Mouse (Mus musculus) hindbrain, embryonic 16.5 days (tissue): ENCODE data around the gene Syngr1. TPM values are rescaled to one million over a fixed set of nuclear protein-coding genes. Genes with fewer than 3 reads are reported as not detected.

Source experiments
- ATAC-seq: fragments of 200-750 bp; cut with Nextera tagmentation; 2 replicates; pipeline ENCODE4 v1.8.0; 2017; ENCODE audit warnings: moderate TSS enrichment, moderate library complexity
- H3K27ac ChIP-seq: fragments of 300-500 bp; sonication (generic); 2 replicates; pipeline ENCODE4 v1.5.1; 2014; ENCODE audit warnings: low read depth, mild to moderate bottlenecking, control low read depth, low read length, moderate library complexity
- H3K27me3 ChIP-seq: fragments of 300-500 bp; sonication (generic); replicated peaks from 2 replicates; pipeline ENCODE4 v1.6.1; 2014; ENCODE audit warnings: low read length; ENCODE audit not compliant: control insufficient read depth, insufficient read depth
- H3K36me3 ChIP-seq: fragments of 300-500 bp; sonication (generic); 2 replicates; pipeline ENCODE4 v1.6.1; 2014; ENCODE audit warnings: mild to moderate bottlenecking, low read length, moderate library complexity, mixed read lengths; ENCODE audit not compliant: control insufficient read depth, insufficient read depth
- H3K4me1 ChIP-seq: fragments of 300-500 bp; sonication (generic); 2 replicates; pipeline ENCODE4 v1.6.1; 2014; ENCODE audit warnings: low read depth, low read length; ENCODE audit not compliant: control insufficient read depth, insufficient read depth
- H3K4me2 ChIP-seq: fragments of 300-500 bp; sonication (generic); 2 replicates; pipeline ENCODE4 v1.6.1; 2014; ENCODE audit warnings: mild to moderate bottlenecking, low read length, control low read depth, moderate library complexity
- H3K4me3 ChIP-seq: fragments of 300-500 bp; sonication (generic); 2 replicates; pipeline ENCODE4 v1.5.1; 2014; ENCODE audit warnings: mild to moderate bottlenecking, low read length, control low read depth, moderate library complexity
- H3K9ac ChIP-seq: fragments of 300-500 bp; sonication (generic); 2 replicates; pipeline ENCODE4 v1.6.1; 2014; ENCODE audit warnings: low read depth, mild to moderate bottlenecking, control low read depth, low read length, moderate library complexity
- H3K9me3 ChIP-seq: fragments of 300-500 bp; sonication (generic); 2 replicates; pipeline ENCODE4 v1.6.1; 2014; ENCODE audit warnings: mild to moderate bottlenecking, low read length, moderate library complexity; ENCODE audit not compliant: control insufficient read depth
- WGBS: fragments of 180-500 bp; shearing (Covaris S2); extraction: QIAGEN DNeasy Blood & Tissue Kit; methylation state at CpG from one replicate; pipeline ENCODE4 v1.1.7; 2014; 5-methylcytosine and 5-hydroxymethylcytosine counted together
- polyA plus RNA-seq: library from polyadenylated mRNA; unstranded; fragments of >200 nt; fragmentation: Nextera tagmentation; extraction: Ambion mirVana; gene quantifications from 2 replicates; pipeline ENCODE4 v1.2.1, GENCODE M21; 2015

Gene Syngr1
- polyA plus RNA-seq, 1 experiment from 2014 or later: 80.3 TPM

DNA sequence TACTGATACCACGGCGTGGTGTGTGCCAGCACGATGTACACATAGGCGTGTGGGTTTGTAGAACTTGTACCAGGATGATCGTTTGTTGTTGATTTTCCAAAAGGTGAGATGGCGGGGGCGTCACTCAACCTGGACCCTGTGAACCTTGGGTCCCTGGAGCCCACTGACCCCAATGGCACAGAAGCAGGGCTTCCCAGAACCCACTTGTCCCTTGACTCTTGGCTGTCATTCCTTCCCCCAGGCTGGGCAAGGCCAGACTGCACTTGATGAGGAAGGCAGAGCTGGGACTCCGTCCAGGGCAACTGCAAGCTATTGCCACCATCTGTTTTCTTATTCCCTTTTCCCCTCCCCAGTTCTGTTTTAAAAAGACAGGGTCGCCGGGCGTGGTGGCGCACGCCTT lies 3.1 kb downstream of the Syngr1 start:
- Histone ChIP-seq H3K4me2 (no peak overlapping the region), H3K9ac (no peak overlapping the region), H3K36me3 (no peaks in the 10 kb centered on the region), H3K4me1 (peaks cover 35% of the 10 kb centered on the region), H3K27me3 (no peaks in the 10 kb centered on the region), H3K4me3 (no peak overlapping the region), H3K27ac (no peak overlapping the region), H3K9me3 (no peaks in the 10 kb centered on the region; the same call in 1 of the 2 replicates)
- ATAC-seq: no peak
- WGBS: 90% methylated on average over 13 of the region's 13 CpGs

DNA sequence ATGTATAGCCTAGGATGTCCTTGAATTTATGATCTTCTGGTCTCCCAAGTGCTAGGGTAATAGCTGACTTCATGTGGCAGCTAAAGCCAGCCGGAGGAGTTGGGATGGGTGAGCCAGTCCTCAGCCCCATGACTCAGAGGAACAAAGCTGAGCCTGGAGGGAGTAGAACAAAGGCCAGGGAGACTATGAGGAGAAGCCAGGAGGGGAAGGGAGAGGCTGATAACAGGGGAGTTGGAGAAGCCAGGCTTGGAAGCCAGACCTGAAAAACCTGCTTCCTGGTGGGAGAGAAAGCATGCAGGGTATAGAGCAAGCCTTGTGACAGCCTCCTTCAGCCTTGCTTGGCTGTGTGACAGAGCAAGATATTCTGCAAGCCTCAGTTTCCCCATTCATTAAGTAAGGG lies 4.5 kb downstream of the Syngr1 start:
- Histone ChIP-seq H3K4me1 (peaks cover 35% of the 10 kb centered on the region), H3K9me3 (no peaks in the 10 kb centered on the region; the same call in 1 of the 2 replicates), H3K9ac (no peak overlapping the region), H3K36me3 (no peaks in the 10 kb centered on the region), H3K27ac (no peak overlapping the region), H3K27me3 (no peaks in the 10 kb centered on the region), H3K4me3 (no peak overlapping the region), H3K4me2 (no peak overlapping the region)
- WGBS: 77% methylated on average over 1 of the region's 1 CpGs
- ATAC-seq: no peak

DNA sequence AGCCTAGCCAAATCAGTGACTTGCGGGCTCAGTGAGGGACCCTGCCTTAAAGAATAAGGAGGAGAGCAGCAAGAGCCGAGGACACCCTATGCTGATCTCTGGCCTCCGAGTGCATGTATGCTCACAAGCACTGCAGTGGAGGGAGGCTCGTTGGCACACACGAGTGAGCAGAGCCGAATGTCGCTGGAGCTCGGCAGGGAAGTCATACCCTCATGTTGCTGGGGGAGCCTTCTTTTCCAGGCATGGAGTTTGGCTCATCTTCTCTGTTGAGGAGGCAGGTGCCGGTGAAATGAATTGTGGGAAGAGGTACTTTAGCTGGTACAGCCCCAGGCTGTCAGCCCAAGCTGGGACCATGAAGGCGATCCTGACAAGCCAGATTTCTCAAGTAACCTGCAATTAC lies 5.3 kb downstream of the Syngr1 start:
- Histone ChIP-seq H3K9me3 (no peaks in the 10 kb centered on the region; the same call in 1 of the 2 replicates), H3K4me3 (no peak overlapping the region), H3K4me2 (no peak overlapping the region), H3K36me3 (no peaks in the 10 kb centered on the region), H3K27ac (no peak overlapping the region), H3K9ac (no peak overlapping the region; the same call in 1 of the 2 replicates), H3K4me1 (peaks cover 35% of the 10 kb centered on the region), H3K27me3 (no peaks in the 10 kb centered on the region)
- ATAC-seq: no peak
- WGBS: 56% methylated on average over 10 of the region's 10 CpGs

DNA sequence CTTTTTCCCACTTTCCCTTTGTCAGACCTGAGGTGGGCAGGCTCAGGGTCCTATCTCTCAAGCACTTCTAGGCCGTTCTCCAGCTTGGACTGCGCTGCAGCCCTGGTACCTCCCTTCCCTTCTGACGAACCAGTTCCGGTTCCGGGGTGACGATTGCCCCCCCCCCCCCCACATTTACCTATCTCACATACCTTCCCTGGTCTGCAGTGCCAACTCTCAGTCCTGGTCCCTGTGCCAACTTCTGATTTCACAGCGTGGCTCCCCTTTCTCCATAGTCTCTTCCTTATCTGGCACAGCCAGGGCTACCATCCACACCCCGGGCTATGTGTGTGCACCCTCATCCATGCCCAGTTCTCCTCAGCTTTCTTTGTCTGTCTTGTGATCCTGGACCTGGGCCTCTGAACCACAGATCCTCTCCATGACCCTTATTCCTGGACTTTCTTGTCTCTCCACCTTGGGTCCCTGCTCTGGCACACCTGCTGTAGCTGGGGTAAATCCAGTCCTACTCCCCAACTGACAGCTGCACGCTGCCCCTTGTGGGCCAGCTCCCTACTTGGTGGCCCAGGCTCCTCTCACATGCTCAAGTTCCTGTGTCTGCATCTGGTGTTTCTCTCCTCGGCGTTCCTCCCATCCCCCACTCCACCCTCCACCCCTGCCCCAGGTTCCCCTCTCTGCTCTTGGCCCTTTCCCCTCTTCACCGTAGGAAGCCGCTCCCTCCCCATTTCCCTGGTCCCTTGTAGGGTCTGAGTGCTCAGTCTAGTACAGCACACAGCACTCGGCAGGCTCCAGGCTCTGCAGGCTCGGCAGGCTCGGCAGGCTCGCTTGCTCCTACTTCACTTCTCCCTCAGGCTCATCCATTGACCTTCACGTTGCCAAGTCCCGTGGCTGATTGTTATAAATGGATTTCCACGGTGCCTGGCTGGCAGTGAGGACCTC lies 6.1 kb downstream of the Syngr1 start:
- peak; percentile 71 for ATAC-seq
- H3K4me1 ChIP-seq: peaks cover 32% of the 10 kb centered on the region
- H3K4me2 ChIP-seq: peak overlapping the region; percentile 29
- H3K27ac ChIP-seq: peak overlapping the region; percentile 54
- H3K4me3 ChIP-seq: no peak overlapping the region
- no peaks in the 10 kb centered on the region for H3K36me3 ChIP-seq
- H3K27me3 ChIP-seq: no peaks in the 10 kb centered on the region
- H3K9me3 ChIP-seq: no peaks in the 10 kb centered on the region
- 28% methylated on average over 20 of the region's 20 CpGs for WGBS
- H3K9ac ChIP-seq: peak overlapping the region; percentile 51

DNA sequence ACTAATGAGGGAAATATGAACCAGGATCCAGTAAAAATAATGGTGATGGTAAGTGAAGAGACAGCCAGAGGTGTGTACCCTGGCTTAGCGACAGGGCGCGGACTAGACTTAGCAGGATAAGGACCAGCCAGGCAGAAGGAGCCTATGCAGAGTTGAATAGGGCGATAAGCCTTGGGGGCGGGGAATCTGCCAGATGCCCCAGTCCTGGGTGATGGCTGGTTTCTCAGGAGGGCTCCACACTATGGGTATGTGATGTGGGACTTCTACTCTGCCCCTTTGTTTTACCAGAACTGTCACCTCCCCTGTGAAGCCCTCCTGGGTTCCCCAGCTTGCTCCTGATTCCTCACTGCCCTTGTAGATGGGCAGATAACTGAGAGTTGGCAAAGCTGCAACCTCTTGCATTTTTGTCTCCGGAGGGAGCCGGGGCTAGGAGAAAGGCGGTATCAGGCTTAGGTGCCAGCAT lies 6.9 kb downstream of the Syngr1 start:
- Histone ChIP-seq H3K4me1 (peaks cover 24% of the 10 kb centered on the region), H3K9me3 (no peaks in the 10 kb centered on the region), H3K27ac (0 out of 2 replicates have a peak overlapping the region, but pooled peaks have one; percentile 39), H3K4me3 (no peak overlapping the region), H3K9ac (peak overlapping the region; percentile 51), H3K36me3 (no peaks in the 10 kb centered on the region), H3K4me2 (no peak overlapping the region), H3K27me3 (no peaks in the 10 kb centered on the region)
- ATAC-seq: peak; percentile 25
- whole genome bisulfite sequencing: 36% methylated on average over 8 of the region's 8 CpGs

DNA sequence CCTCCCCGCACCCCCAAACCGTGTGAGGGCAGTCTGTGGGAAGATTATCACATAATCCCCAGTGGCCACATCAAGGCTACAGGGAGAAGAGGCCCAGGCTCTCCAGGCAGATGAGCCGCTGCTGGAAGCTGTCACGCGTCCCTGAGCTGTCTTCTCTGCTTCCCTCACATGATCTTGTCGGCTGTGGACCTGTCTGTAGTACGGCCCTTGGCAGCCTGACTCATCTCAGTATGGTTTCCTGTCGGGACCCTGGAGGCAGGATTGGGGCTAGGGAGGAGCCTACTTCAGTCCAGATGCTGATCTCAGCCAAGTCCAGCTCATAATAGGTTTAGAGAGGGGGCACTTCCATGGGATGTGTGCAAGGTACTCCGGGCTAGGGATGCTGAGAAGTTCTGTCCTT lies 7.7 kb downstream of the Syngr1 start:
- H3K27me3 ChIP-seq: no peaks in the 10 kb centered on the region
- no peaks in the 10 kb centered on the region for H3K9me3 ChIP-seq
- WGBS: 54% methylated on average over 8 of the region's 9 CpGs
- no peak overlapping the region for H3K27ac ChIP-seq
- no peak overlapping the region for H3K9ac ChIP-seq
- ATAC-seq: no peak
- H3K4me3 ChIP-seq: no peak overlapping the region
- H3K36me3 ChIP-seq: no peaks in the 10 kb centered on the region
- H3K4me1 ChIP-seq: peaks cover 24% of the 10 kb centered on the region
- no peak overlapping the region for H3K4me2 ChIP-seq

DNA sequence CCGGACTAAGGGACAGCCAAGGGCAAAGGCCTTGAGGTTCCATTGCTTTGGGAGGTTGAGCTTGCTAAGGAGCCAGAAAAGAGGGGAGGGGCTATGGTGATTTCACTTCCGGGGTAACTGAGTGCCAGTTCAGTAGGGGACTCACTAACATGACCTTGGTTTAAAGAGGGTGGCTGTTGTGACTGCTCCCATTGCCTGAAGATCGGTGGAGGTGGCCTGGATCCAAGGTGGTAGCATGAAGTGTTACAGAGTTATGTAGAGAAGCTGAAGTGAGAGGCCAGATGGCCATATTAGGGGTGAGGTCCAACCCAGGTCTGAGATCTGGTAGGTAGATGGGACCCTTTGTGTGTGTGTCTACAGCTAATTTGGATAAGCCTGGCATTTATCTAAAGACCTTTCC lies 8.3 kb downstream of the Syngr1 start:
- Histone ChIP-seq H3K9ac (no peak overlapping the region), H3K9me3 (no peaks in the 10 kb centered on the region), H3K4me2 (no peak overlapping the region), H3K4me3 (no peak overlapping the region), H3K36me3 (no peaks in the 10 kb centered on the region), H3K27ac (no peak overlapping the region), H3K4me1 (peaks cover 24% of the 10 kb centered on the region), H3K27me3 (no peaks in the 10 kb centered on the region)
- ATAC-seq: no peak
- 68% methylated on average over 3 of the region's 3 CpGs for WGBS

DNA sequence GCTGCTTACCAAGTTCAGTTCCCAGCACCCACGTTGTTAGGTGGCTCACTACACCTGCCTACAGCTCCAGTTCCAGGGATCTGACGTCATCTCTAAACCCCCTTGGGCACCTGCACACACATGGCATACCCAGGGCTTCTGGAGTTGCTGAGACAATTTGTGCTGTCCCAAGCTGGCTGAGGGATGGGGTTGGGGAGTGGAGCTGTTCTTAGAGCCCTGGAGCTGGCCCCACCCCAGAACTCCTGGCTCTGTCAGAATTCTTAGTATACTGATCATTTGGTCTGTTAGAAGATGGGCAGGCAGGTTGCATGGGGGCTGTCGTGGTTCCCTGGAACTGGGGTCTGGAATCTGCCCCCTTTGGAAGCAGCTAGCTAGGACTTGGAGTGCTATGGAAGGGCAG lies 9.1 kb downstream of the Syngr1 start:
- Histone ChIP-seq H3K4me2 (no peak overlapping the region), H3K4me1 (peaks cover 24% of the 10 kb centered on the region), H3K36me3 (no peaks in the 10 kb centered on the region), H3K9me3 (no peaks in the 10 kb centered on the region), H3K4me3 (no peak overlapping the region), H3K27ac (no peak overlapping the region), H3K9ac (no peak overlapping the region), H3K27me3 (no peaks in the 10 kb centered on the region)
- ATAC-seq: no peak
- WGBS: 81% methylated on average over 3 of the region's 3 CpGs

DNA sequence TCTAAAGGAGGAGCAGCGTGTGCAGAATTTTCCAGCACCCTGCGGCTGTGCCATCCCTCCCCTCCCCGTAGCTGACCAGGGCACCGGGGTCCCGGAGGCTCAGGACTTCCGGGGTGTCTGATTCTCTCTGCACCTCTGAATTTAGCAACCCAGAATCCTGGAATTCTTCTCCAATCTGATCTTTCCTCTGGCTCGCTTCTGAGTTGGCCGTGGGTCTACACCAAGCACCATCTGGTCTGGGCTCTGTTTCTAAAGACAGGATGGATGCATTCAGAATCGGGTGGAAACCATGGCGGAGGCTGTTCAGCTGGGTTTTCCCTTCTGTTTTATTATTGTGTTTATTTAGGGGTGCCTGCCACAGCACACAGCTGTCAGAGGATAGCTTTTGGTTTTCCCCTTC lies 9.7 kb downstream of the Syngr1 start:
- Histone ChIP-seq H3K36me3 (no peaks in the 10 kb centered on the region), H3K27ac (no peak overlapping the region), H3K4me3 (no peak overlapping the region), H3K9me3 (no peaks in the 10 kb centered on the region), H3K4me1 (peaks cover 24% of the 10 kb centered on the region), H3K9ac (no peak overlapping the region), H3K27me3 (no peaks in the 10 kb centered on the region), H3K4me2 (no peak overlapping the region)
- 80% methylated on average over 10 of the region's 10 CpGs for WGBS
- ATAC-seq: no peak
